Mouse (Mus musculus) T-cell, adult 2 months (primary cell): ENCODE measurements around the gene Ppt1.

Source experiments
- DNase-seq: peaks from one replicate; pipeline ENCODE4 v3.0.0; 2022; ENCODE audit warnings: low spot score

Ppt1 gene

DNA sequence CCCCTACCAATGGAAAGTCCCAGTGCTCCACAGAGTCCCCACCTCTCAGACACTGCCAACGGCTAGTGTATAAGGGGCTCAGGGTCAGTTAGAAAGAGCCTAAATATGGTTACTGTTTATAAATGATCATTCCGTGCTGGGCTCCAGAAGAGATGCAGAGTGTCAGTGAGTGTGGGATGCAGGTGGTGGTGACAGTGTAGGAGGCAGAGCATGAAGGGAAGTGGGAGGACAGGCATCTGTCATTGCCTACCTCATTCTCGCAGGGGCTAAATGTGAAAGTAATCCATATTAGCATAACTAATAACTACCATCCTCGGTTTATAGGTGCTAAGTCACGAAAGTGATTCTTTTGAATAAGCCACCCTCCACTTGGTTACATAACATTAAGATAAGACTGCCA is 34.7 kb downstream of the Ppt1 start:
- no peak for DNase-seq

GRCm38 (mm10) chr4:122871269-122871668 is 35.2 kb downstream of the Ppt1 start:
- DNase-seq, result no peak

DNA sequence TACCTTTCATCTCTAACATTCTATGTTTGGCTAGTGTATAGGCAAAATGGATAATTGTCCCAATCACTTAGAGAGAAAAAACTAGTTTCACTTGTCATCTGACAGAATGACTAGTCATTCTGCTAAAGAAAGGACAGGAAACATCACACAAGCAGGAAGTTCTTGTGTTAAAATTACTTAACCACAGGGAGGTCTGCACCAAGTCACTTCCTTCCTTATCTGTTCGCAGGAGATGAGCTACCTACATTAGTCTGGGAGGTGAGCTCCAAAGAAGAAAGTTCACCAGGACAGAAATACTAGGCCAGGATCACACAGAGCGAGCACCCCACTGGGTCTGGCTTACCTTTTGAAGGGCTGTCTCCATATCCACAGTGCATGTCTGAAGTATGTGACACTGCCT is 35.9 kb downstream of the Ppt1 start:
- peak; percentile 40 for DNase-seq

DNA sequence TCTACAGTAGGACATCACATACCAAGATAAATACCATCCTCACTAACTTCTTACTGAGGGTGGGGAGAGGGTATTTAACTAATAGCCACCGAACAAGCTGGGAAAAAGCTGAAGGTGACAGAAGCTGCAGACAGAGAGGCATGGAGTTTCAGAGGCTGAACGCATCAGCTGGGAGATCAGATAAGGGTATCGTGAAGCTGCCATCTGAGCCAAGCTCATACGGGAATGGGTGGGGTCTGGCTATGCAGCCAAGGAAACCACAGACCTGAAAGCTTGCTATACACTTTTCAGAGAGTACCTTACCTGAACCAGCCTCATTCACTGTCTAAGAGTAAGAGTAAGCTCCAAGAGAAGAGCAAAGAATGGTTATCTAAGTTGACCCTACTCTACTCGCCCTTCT is 37.0 kb downstream of the Ppt1 start:
- DNase-seq, result peak; percentile 38

DNA sequence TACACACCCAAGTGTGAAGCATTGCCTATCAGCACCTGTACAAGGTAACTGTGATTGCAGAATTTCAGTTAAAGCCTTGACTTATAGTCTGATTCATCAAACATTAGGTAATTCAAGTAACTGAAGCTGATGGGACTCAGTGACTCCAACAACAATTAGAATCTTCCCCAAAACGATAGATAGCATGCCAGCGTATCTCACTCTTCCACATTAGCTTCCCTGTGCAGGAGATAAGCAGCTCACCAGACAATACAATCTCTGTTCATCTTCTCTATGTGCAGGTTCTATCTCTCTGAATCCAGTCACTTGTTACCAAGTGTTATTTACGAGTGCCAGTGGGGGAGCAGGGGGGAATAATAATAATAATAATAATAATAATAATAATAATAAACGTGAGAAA is 37.5 kb downstream of the Ppt1 start:
- no peak for DNase-seq

DNA sequence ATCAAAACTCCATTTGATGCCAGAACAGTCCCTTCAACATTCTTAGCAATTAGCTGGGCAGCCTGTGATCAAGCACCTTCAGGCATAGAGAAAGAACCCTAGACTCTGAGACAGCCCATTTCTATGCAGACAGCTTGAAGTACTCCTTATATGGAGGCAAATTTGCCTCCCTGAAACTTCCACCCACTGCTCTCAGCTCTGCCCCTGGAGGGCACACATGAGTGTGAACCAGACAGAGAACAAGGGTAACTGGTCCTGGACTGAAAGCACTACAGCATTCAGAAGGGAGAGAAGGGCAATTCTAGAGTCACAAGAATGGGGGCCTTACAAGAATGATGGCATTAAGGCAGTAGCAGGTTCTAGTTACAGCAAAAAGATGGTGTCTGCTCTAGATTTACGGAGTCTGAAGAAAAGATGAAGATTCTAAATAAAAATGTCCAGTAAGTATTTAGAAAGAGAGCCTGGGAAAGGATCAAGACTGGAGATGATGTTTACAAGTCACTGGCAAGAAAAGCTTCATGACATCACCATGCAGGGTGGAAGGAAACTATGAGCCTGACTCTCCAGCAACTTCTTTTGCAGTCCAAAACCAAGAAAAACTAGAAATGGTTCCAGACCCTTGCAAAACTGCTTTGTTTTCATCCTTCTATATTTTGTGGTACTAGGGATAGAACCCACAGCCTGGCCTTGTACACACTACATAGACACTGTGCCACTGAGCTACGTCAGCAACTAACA is 42.5 kb downstream of the Ppt1 start:
- peak; percentile 55 for DNase-seq

DNA sequence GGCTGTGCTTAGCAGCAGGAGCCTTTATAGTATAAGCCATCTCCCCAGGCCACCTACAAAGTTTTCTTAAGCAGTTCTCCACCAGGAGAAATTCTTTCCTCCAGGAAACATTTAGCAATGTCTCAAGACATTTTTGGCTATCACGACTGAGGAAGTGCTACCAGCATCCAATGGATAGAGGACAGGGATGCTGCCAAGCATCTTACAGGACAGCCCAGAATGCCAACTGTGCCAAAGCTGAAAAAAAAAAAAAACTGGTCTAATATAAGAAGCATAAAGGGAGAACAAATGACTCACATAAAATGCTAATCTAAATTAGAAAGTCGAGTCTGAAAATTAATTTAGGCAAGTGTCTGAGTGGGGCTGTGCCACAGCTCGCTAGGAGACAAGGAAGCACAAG is 46.5 kb downstream of the Ppt1 start:
- no peak for DNase-seq

- no peak for DNase-seq
These were observed 47.3 kb downstream of the Ppt1 start for GRCm38 (mm10) chr4:122883294-122883693.

DNA sequence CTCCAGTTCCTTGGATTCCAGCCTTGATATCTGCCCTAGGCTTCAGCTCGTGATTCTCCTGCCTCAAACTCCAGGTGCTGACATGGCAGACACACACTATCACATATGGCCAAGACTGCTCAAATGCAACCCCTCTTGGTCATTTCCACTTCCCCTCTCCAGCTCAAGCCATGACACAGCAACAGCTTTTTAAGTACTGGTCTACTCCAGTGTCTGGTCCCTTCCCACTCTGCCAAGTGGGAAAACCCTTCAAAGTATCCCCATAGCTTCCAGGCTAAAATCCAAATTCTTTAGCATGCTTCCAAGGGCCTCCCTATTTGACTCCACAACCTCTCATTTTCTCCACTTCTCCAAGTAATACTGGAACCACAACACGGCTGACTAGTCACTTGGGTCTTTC is 48.0 kb downstream of the Ppt1 start:
- no peak for DNase-seq

GRCm38 (mm10) chr4:122884481-122885340 is 48.7 kb downstream of the Ppt1 start:
- peak; percentile 32 for DNase-seq

- DNase-seq, result peak; percentile 92
These were observed 49.9 kb downstream of the Ppt1 start, which contains the start of gene Cap1 for GRCm38 (mm10) chr4:122885768-122886578. TSS of gene Cap1 (minus strand) at chr4:122886056.

GRCm38 (mm10) chr4:122886579-122887254 is 50.7 kb downstream of the Ppt1 start:
- DNase-seq, result no peak

DNA sequence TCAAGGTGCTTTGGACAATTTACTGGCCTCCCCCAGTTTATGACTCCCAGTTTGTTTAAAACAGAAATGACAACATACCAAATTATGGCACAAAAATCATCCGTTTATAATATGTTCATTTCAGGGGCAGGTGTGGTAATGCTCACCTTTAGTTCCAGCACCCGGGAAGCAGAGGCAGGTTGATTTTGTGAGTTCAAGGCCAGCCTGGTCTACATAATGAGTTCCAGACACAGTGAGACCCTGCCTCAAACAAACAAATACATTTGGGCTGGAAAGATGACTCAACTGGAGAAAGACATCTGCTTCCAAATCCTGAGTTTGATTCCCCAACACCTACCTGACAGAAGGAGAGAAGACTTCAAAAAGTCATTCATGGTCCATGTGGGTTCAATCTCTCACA is 51.3 kb downstream of the Ppt1 start:
- DNase-seq, result no peak

DNA sequence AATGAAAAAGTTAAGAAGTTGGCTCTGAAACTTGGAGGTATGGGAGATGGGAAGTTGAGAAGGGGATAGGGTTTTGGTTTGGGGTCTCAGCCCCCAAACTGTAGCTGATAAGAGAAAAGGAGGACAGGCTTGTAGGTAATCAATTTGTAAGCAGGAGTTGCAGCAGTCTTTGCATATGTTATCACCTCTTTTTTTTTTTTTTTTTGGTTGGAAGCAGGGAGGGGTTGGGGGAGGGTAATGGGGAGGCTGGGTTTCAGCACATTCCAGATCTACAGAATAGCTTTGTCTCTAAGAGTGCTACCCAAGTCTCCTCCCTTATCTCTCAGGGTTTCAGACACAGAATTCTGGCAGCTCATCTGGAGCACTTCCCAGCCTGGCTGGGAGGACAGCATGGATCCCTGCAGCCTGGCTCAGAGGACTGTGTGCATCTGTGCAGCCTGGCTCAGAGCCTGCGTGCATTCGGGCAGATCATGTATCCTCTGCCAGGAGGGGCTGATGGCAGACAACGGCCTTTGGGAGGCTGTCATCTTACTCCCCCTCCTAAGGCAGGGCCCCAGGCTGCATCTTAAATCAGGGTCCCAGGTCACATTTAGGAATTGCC is 54.9 kb downstream of the Ppt1 start:
- DNase-seq, result no peak

DNA sequence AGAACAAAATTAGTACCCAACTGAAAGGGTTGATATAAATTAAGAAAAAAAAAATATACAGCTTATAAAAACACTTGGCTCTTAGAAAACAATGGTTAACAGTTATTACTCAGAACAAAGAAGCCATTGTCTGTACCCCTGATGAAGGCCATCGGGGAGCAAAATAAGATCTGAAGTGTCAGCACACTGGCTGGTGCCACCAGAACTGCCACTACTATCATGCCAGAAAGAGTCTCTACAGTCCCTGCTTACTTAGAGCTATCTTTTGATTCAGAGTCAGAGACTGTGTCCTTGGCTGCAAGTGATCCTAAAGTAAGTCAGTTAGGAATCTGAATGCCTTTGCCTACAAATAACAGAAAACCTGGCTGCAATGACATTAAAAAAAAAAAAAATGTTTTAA is 55.6 kb downstream of the Ppt1 start:
- no peak for DNase-seq

- DNase-seq, result no peak
These were observed 56.1 kb downstream of the Ppt1 start for GRCm38 (mm10) chr4:122892157-122892556.

DNA sequence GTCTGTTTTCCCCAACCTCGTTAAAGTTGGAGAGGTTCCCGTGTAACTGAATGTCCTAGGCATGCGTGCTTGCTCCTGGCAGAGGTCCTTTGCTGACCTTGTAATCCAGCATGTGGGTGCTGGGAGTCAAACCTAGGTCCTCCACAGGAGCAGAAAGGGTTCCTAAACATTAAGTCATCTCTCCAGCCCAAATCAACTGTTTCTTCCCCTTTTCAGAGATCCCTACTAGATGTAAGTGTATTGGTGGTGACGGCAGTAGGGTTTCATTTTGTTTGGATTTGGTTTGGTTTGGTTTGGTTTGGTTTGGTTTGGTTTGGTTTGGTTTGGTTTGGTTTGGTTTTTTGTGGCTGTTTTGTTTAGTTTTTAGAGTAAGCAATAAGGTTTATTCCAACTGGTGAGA is 61.7 kb downstream of the Ppt1 start:
- no peak for DNase-seq

- DNase-seq, result peak; percentile 73
These were observed 62.3 kb downstream of the Ppt1 start for GRCm38 (mm10) chr4:122898313-122898712.

DNA sequence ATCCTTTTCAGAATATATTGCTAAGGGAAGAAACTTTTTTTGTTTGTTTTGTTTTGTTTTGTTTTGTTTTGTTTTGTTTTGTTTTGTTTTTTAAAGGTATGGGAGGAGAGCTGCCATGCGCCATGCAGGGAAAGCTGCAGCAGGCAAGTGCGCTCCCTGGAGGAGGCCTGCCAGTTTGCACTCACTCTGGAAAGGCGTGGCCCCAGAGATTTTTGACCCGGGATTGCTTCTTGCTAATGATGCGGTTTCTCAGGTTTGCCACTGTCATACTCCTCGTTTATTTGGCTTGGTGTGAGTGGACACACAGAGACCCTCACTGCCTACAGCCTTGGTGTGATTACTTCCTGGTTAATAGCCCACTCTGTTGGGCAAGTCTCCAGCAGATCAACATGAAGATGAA is 66.1 kb downstream of the Ppt1 start:
- no peak for DNase-seq

DNA sequence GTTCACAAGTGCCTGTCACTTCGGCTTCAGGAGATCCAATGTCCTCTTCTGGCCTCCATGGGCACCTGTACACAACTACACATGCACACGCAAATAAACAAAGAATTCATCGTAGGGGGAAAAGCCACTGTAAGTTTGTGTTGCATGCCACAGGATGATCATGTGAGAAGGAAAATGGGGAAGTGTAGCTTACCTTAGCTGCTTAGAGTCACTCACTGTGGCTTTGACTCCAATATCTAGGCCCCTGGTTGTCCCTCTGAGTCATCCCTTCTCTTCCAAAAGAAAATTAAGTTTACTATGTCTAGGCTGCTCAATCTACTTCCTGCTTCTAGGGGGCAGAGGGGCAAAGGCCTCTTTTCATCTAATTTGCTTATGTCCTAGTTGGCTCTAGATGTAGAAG is 67.7 kb downstream of the Ppt1 start:
- DNase-seq, result no peak

GRCm38 (mm10) chr4:122905359-122905758 is 69.3 kb downstream of the Ppt1 start:
- no peak for DNase-seq
